Mouse (Mus musculus) hindbrain, embryonic 14.5 days (tissue): ENCODE results near the gene Hacd4. TPM values are rescaled to one million over a fixed set of nuclear protein-coding genes. Genes with fewer than 3 reads are reported as not detected.

ENCODE experiments used
- ATAC-seq: fragments of 200-750 bp; cut with Nextera tagmentation; 2 replicates; pipeline ENCODE4 v1.8.0; 2017; ENCODE audit warnings: moderate number of reproducible peaks, mild to moderate bottlenecking, moderate TSS enrichment, moderate library complexity; ENCODE audit not compliant: low FRiP score
- DNase-seq: peaks from one replicate; pipeline ENCODE4 v3.0.0-alpha.2; 2015; ENCODE audit warnings: low spot score
- H3K27ac ChIP-seq: fragments of 300-500 bp; sonication (generic); 2 replicates; pipeline ENCODE4 v1.5.1; 2014; ENCODE audit warnings: mild to moderate bottlenecking, moderate library complexity
- H3K27me3 ChIP-seq: fragments of 300-500 bp; sonication (generic); 2 replicates; pipeline ENCODE4 v1.6.1; 2014; ENCODE audit warnings: mild to moderate bottlenecking, low read length, mixed read lengths; ENCODE audit not compliant: control insufficient read depth, insufficient read depth
- H3K36me3 ChIP-seq: fragments of 300-500 bp; sonication (generic); replicated peaks from 2 replicates; pipeline ENCODE4 v1.6.1; 2014; ENCODE audit not compliant: control insufficient read depth, insufficient read depth
- H3K4me1 ChIP-seq: fragments of 300-500 bp; sonication (generic); replicated peaks from 2 replicates; pipeline ENCODE4 v1.6.1; 2014; ENCODE audit warnings: antibody characterized with exemption, low read length, mixed read lengths; ENCODE audit not compliant: control insufficient read depth, insufficient read depth
- H3K4me2 ChIP-seq: fragments of 300-500 bp; sonication (generic); replicated peaks from 2 replicates; pipeline ENCODE4 v1.6.1; 2014; ENCODE audit warnings: mild to moderate bottlenecking, moderate library complexity
- H3K4me3 ChIP-seq: fragments of 300-500 bp; sonication (generic); replicated peaks from 2 replicates; pipeline ENCODE4 v1.5.1; 2014; ENCODE audit warnings: mild to moderate bottlenecking, low read length
- H3K9ac ChIP-seq: fragments of 300-500 bp; sonication (generic); 2 replicates; pipeline ENCODE4 v1.6.1; 2014
- H3K9me3 ChIP-seq: fragments of 300-500 bp; sonication (generic); 2 replicates; pipeline ENCODE4 v1.6.1; 2016; ENCODE audit warnings: low read length; ENCODE audit not compliant: control insufficient read depth
- WGBS: fragments of 180-500 bp; shearing (Covaris S2); extraction: QIAGEN DNeasy Blood & Tissue Kit; methylation state at CpG from one replicate; pipeline ENCODE4 v1.1.7; 2014; 5-methylcytosine and 5-hydroxymethylcytosine counted together
- polyA plus RNA-seq: library from polyadenylated mRNA; unstranded; fragments of >200 nt; fragmentation: Nextera tagmentation; extraction: Ambion mirVana; gene quantifications from 2 replicates; pipeline ENCODE4 v1.2.1, GENCODE M21; 2014

The Hacd4 gene
- polyA plus RNA-seq, 1 experiment from 2014 or later: 6.8 TPM

DNA sequence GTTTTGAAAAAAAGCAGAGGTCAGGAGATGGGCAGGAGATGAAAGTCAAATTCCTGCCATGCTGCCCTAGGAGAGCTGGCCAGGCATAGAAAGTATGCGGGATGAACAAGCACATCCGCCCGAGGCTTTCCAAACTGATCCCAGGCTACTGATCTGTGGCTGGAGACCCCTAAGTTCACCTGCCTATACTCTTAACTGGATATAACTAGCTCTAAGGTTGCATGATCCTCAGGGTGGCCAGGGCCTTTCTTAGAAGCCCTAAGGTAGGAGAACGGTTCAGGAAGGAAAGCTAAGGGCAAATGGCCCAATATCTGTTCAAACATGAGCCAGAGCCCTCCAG lies 232 bp upstream of the Hacd4 start:
- H3K36me3 ChIP-seq: no peaks in the 10 kb centered on the region
- H3K4me3 ChIP-seq: peak overlapping the region; percentile 28
- peak overlapping the region; percentile 52 for H3K9ac ChIP-seq
- H3K4me1 ChIP-seq: peaks cover 4% of the 10 kb centered on the region; the same call in 1 of the 2 replicates
- 10% methylated on average over 4 of the region's 4 CpGs for WGBS
- H3K9me3 ChIP-seq: no peaks in the 10 kb centered on the region
- no peaks in the 10 kb centered on the region for H3K27me3 ChIP-seq
- peak overlapping the region; percentile 63 for H3K4me2 ChIP-seq
- DNase-seq (no peak), ATAC-seq (no peak)
- H3K27ac ChIP-seq: no peak overlapping the region

GRCm38 (mm10) chr4:88437917-88438316 lies 811 bp downstream of the Hacd4 start:
- Histone ChIP-seq H3K4me1 (peaks cover 4% of the 10 kb centered on the region; the same call in 1 of the 2 replicates), H3K4me3 (no peak overlapping the region), H3K9ac (no peak overlapping the region), H3K27ac (no peak overlapping the region), H3K27me3 (no peaks in the 10 kb centered on the region), H3K4me2 (peak overlapping the region; percentile 63; the same call in 1 of the 2 replicates), H3K36me3 (no peaks in the 10 kb centered on the region), H3K9me3 (no peaks in the 10 kb centered on the region)
- WGBS: 51% methylated on average over 2 of the region's 2 CpGs
- no peak for DNase-seq
- ATAC-seq: no peak

DNA sequence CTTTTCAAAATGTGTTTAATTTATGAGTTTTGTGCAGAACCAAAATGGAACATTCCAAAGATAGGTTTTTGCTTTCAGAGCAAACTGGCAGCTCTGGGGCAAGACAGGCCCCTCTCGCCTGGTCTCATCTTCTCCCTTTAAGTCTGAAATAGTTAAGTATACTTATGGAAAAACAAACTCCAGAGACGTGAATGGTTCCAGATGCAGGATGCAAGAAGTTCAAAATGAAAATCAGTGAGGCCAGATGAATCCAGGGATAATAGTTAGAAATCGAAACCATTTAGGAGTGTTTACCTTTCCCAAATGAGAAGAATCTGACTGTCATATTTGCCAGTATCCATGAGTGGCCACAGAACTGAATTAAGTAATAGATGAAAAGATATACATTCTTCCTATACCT lies 1.6 kb downstream of the Hacd4 start:
- no peaks in the 10 kb centered on the region for H3K36me3 ChIP-seq
- DNase-seq (no peak), ATAC-seq (no peak)
- H3K4me1 ChIP-seq: peaks cover 4% of the 10 kb centered on the region; the same call in 1 of the 2 replicates
- H3K4me2 ChIP-seq: no peak overlapping the region
- no peak overlapping the region for H3K27ac ChIP-seq
- no peaks in the 10 kb centered on the region for H3K9me3 ChIP-seq
- H3K4me3 ChIP-seq: no peak overlapping the region
- H3K9ac ChIP-seq: no peak overlapping the region
- no peaks in the 10 kb centered on the region for H3K27me3 ChIP-seq
- WGBS: 92% methylated on average over 3 of the region's 3 CpGs

DNA sequence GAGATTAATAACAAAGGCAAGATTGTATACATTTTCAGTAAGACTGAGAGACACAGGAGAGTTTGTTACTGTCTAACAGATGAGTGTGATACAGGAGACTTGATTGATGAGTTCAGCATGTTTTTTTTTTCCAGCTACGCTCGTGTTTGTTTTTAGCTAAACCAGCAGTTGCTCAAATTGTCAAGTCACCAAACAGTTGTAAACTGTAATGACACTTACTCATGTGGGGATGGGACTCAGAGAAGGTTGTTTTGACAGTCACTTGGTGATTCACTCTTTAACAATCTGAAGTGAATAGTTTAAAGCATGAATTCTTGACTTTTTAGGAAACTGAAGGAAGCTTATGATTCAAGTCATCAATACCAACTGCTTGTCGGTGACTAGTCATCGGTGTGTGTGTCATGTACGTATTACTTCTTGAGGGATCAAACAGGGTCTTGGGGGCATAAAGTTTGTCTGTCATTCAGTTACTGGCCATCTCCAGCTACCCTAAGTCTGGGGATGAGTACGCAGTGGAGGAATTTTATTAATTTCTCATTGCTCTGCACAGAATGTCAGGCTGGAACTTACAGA lies 2.0 kb downstream of the Hacd4 start:
- 85% methylated on average over 6 of the region's 6 CpGs for WGBS

GRCm38 (mm10) chr4:88432412-88433024 lies 6.2 kb downstream of the Hacd4 start:
- Histone ChIP-seq H3K27me3 (no peaks in the 10 kb centered on the region), H3K4me2 (no peak overlapping the region), H3K9ac (no peak overlapping the region), H3K27ac (no peak overlapping the region), H3K9me3 (no peaks in the 10 kb centered on the region), H3K4me3 (no peak overlapping the region), H3K36me3 (no peaks in the 10 kb centered on the region), H3K4me1 (no peaks in the 10 kb centered on the region)
- no peak for DNase-seq
- 80% methylated on average over 8 of the region's 8 CpGs for WGBS
- no peak for ATAC-seq

More for the DNA sequence above, 2.0 kb downstream of the Hacd4 start:
- ATAC-seq (no peak), DNase-seq (no peak)
- Histone ChIP-seq H3K4me3 (no peak overlapping the region), H3K36me3 (no peaks in the 10 kb centered on the region), H3K9ac (no peak overlapping the region), H3K27me3 (no peaks in the 10 kb centered on the region), H3K27ac (no peak overlapping the region), H3K9me3 (no peaks in the 10 kb centered on the region), H3K4me2 (no peak overlapping the region), H3K4me1 (peaks cover 4% of the 10 kb centered on the region; the same call in 1 of the 2 replicates)

DNA sequence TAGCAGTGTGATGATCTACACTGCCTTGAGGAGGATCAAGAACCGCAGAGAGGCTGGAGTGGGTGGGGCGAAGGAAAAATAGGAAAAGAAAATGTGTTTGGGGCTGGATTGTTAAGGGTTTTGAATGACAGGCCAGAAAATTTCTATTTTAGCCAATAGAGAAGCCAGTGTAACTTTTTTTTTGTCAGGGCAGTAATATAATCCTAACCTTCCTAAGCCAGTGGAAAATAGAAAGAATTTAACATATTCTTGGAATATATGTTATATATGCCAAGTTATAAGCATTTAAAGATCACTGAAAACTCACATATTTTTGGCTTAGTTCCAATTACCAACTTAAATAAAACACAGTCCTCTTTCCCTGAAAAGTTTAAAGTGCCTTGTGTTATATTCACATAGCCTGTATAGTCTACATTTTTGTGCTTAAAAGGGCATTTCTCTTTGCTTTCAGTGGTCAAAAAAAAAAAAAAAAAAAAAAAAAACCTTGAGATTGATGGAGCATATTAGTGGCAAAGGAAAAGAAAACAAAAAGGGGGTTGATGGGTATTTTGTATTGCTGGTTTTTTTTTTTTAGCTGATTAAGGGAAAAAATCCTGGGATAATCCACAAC lies 11.0 kb downstream of the Hacd4 start:
- Histone ChIP-seq H3K4me1 (no peaks in the 10 kb centered on the region), H3K27me3 (no peaks in the 10 kb centered on the region), H3K36me3 (no peaks in the 10 kb centered on the region), H3K4me3 (no peak overlapping the region), H3K4me2 (no peak overlapping the region), H3K9ac (no peak overlapping the region), H3K27ac (no peak overlapping the region), H3K9me3 (no peaks in the 10 kb centered on the region)
- WGBS: 92% methylated on average over 2 of the region's 2 CpGs
- DNase-seq: no peak
- no peak for ATAC-seq

DNA sequence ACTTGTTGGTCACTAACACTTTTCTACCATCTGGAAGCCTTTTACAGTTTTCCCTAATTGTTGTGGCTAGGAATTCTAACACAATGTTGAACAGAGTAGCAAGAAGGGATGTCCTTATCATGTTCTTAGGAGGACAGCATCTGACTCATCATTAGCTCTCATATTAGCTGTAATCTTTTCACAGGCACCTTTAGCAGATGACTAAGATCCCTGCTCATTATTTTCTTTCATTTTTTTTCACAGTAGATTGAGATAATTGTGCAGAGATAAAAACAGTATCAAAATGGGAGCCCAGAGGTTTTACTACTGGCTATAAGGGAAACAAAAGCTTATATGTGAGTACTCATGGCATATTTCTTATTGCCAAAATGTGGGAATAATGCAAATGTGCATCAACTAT lies 14.2 kb downstream of the Hacd4 start:
- no peak overlapping the region for H3K9ac ChIP-seq
- ATAC-seq: no peak
- no peak for DNase-seq

DNA sequence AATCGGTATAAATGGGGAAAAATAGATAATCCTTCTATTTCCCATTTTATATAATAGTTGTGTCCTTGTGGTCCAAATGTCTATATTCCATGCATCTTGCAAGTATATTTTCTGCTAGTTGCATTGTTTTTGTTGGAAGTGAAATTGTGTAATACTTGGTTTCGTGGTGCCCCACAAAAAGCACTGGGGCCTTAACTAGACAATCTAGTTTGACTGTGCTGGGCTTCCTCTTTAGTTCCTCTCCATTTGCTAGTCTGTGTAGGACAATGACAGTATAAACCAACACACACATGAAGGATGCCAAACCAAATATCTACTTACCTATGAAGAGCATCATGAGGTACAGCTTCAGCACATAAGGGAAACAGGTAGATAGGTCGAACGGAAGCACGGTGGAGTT lies 19.4 kb downstream of the Hacd4 start:
- no peak overlapping the region for H3K9ac ChIP-seq
- H3K27ac ChIP-seq: no peak overlapping the region
- H3K36me3 ChIP-seq: no peaks in the 10 kb centered on the region
- H3K27me3 ChIP-seq: no peaks in the 10 kb centered on the region
- no peaks in the 10 kb centered on the region for H3K4me1 ChIP-seq
- ATAC-seq: no peak
- H3K4me2 ChIP-seq: no peak overlapping the region
- H3K4me3 ChIP-seq: no peak overlapping the region
- no peaks in the 10 kb centered on the region for H3K9me3 ChIP-seq
- DNase-seq: no peak
- 97% methylated on average over 5 of the region's 5 CpGs for WGBS

More for the DNA sequence above, 14.2 kb downstream of the Hacd4 start:
- H3K9me3 ChIP-seq: no peaks in the 10 kb centered on the region
- H3K4me3 ChIP-seq: no peak overlapping the region
- no peaks in the 10 kb centered on the region for H3K36me3 ChIP-seq
- H3K4me1 ChIP-seq: no peaks in the 10 kb centered on the region
- H3K27me3 ChIP-seq: no peaks in the 10 kb centered on the region
- H3K4me2 ChIP-seq: no peak overlapping the region
- no peak overlapping the region for H3K27ac ChIP-seq

- 24% methylated on average over 2 of the region's 2 CpGs for WGBS
- H3K4me2 ChIP-seq: no peak overlapping the region
- H3K4me3 ChIP-seq: no peak overlapping the region
- no peaks in the 10 kb centered on the region for H3K4me1 ChIP-seq
- no peak overlapping the region for H3K9ac ChIP-seq
- ATAC-seq: no peak
- no peak for DNase-seq
- peaks cover 5% of the 10 kb centered on the region for H3K36me3 ChIP-seq
- no peaks in the 10 kb centered on the region for H3K9me3 ChIP-seq
- H3K27me3 ChIP-seq: no peaks in the 10 kb centered on the region
- no peak overlapping the region for H3K27ac ChIP-seq
Observed at GRCm38 (mm10) chr4:88415017-88415416, 23.7 kb downstream of the Hacd4 start.
